Comparison of ENCODE assay signal across 24 mouse cellular contexts in the genomic region with DNA sequence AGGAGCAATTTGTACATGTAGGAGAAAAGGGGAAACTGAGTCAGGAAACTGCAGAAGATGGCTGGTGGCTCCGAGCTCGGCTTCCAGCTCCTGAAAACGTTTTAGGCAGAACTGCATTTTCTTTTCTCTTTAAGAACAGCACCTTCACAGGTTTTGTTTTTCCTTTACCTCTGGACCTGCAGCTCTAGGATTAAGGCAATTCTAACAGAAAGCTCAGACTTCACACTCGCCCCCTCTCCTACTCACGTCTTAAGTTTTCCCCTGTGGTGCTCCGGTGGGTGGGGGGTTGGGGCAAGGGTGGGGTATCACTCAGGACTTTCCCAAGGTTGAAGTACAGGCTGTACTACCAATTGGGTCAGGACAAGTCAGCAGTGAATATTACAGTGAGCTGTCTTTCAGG. TPM values are rescaled to one million over a fixed set of nuclear protein-coding genes. Genes with fewer than 3 reads are reported as not detected.
DNase-seq lines count a peak whose midpoint lies in the region; ATAC-seq and TF ChIP-seq lines count a peak whose summit lies in the region.
"Had no signal": no experiment of that assay in that cellular context is flagged by ENCODE, and none has a peak within 500 bp of the region (broad histone marks: within the 10 kb centered on the region; RNA-seq: fewer than 3 reads in every experiment).

No protein-coding gene starts in this region.

- TF ChIP-seq EP300 in stomach, postnatal 0 days (optimal IDR thresholded peaks at IDR 0.05): no peak

- ATAC-seq in stomach, embryonic 16.5 days (ENCODE audit: insufficient read depth, low FRiP score): no peak
- ATAC-seq in stomach, postnatal 0 days (ENCODE audit: low FRiP score, low TSS enrichment): no peak
- no peak for ATAC-seq in megakaryocyte progenitor cell, adult 5-6 weeks (replicated peaks; ENCODE audit: poor library complexity)
- ATAC-seq: forebrain, embryonic 14.5 days had no signal

- no peaks in the 10 kb centered on the region for H3K4me1 ChIP-seq in stomach, embryonic 16.5 days (ENCODE audit: control insufficient read depth, insufficient read depth, low read length)
- no peaks in the 10 kb centered on the region for H3K4me1 ChIP-seq in stomach, postnatal 0 days (replicated peaks; ENCODE audit: control insufficient read depth, insufficient read depth)
- peaks cover 16% of the 10 kb centered on the region for H3K4me1 ChIP-seq in bone marrow macrophage, adult 2 months (ENCODE audit: control insufficient read depth, insufficient read depth, low read length)
- H3K4me1 ChIP-seq: embryonic facial prominence, embryonic 13.5 days; heart, embryonic 15.5 days; hindbrain, embryonic 10.5 days had no signal

- WGBS in stomach, embryonic 16.5 days: 45% methylated on average over 6 of the region's 6 CpGs
- 41% methylated on average over 6 of the region's 6 CpGs for WGBS in stomach, postnatal 0 days
- 41% methylated on average over 6 of the region's 6 CpGs for WGBS in macrophage (ENCODE audit: missing documents)

- peaks cover 50% of the 10 kb centered on the region for H3K79me2 ChIP-seq in macrophage (ENCODE audit: inconsistent target)

- no peak for DNase-seq in stomach, postnatal 0 days (ENCODE audit: low spot score)
- peak; percentile 34 for DNase-seq in ES-CJ7 (ENCODE audit: low read depth, low spot score)
- DNase-seq in lung, postnatal 10 days: no peak
- no peak for DNase-seq in gastrocnemius, postnatal 10 days
- DNase-seq: adrenal gland, postnatal 10 days; cerebellum, adult 11-12 months; cerebellum, adult 9-10 months; cerebellum, postnatal 25 days; gastrocnemius, adult 2 months; heart, adult 2 months had no signal

- H3K27ac ChIP-seq in stomach, embryonic 16.5 days (ENCODE audit: low read length): no peak overlapping the region
- no peak overlapping the region for H3K27ac ChIP-seq in stomach, postnatal 0 days (replicated peaks)
- no peak overlapping the region for H3K27ac ChIP-seq in bone marrow macrophage, adult 2 months (ENCODE audit: insufficient read depth, low read depth, low read length)
- H3K27ac ChIP-seq in macrophage: no peak overlapping the region
- H3K27ac ChIP-seq: embryonic facial prominence, embryonic 13.5 days; gastrocnemius, adult 2 months; heart, adult 2 months; heart, embryonic 15.5 days; hindbrain, embryonic 10.5 days; hindbrain, embryonic 14.5 days had no signal

- H3K4me3 ChIP-seq in stomach, embryonic 16.5 days (replicated peaks; ENCODE audit: low read length): no peak overlapping the region
- no peak overlapping the region for H3K4me3 ChIP-seq in stomach, postnatal 0 days (ENCODE audit: low read depth, low read length)
- peak overlapping the region; percentile 50; the same call in 1 of the 2 replicates for H3K4me3 ChIP-seq in bone marrow macrophage, adult 2 months (ENCODE audit: insufficient read depth, low read length)
- peak overlapping the region; percentile 60 for H3K4me3 ChIP-seq in macrophage (ENCODE audit: inconsistent target)
- H3K4me3 ChIP-seq: embryonic facial prominence, embryonic 13.5 days; gastrocnemius, adult 2 months; heart, adult 2 months; heart, embryonic 15.5 days; hindbrain, embryonic 10.5 days had no signal

- no peak for TF ChIP-seq POLR2A in bone marrow macrophage, adult 2 months (IDR thresholded peaks at IDR 0.05; ENCODE audit: borderline replicate concordance, low read depth, low read length)

- TF ChIP-seq CTCF in stomach, postnatal 0 days (IDR thresholded peaks at IDR 0.05; ENCODE audit: low read depth): no peak
- no peak for TF ChIP-seq CTCF in bone marrow macrophage, adult 2 months (IDR thresholded peaks at IDR 0.05; ENCODE audit: low read depth, low read length)

- no peaks in the 10 kb centered on the region for H3K9me3 ChIP-seq in stomach, embryonic 16.5 days (replicated peaks; ENCODE audit: control insufficient read depth, low read length)
- H3K9me3 ChIP-seq in stomach, postnatal 0 days (ENCODE audit: control insufficient read depth, low read length): no peaks in the 10 kb centered on the region
- H3K9me3 ChIP-seq: embryonic facial prominence, embryonic 13.5 days; heart, embryonic 15.5 days; hindbrain, embryonic 10.5 days had no signal

- no peaks in the 10 kb centered on the region for H3K27me3 ChIP-seq in stomach, embryonic 16.5 days (ENCODE audit: control insufficient read depth, insufficient read depth, low read length)
- no peaks in the 10 kb centered on the region for H3K27me3 ChIP-seq in stomach, postnatal 0 days (ENCODE audit: control insufficient read depth, insufficient read depth, low read length)
- H3K27me3 ChIP-seq: embryonic facial prominence, embryonic 13.5 days had no signal

- H3K4me2 ChIP-seq in stomach, embryonic 16.5 days (ENCODE audit: low read depth, low read length): 0 out of 2 replicates have a peak overlapping the region, but pooled peaks have one; percentile 12
- no peak overlapping the region for H3K4me2 ChIP-seq in stomach, postnatal 0 days (replicated peaks; ENCODE audit: low read depth)
- H3K4me2 ChIP-seq: embryonic facial prominence, embryonic 13.5 days; heart, embryonic 11.5 days; heart, embryonic 15.5 days; hindbrain, embryonic 14.5 days had no signal

- H3K36me3 ChIP-seq in stomach, embryonic 16.5 days (ENCODE audit: control insufficient read depth, insufficient read depth, low read length): no peaks in the 10 kb centered on the region
- H3K36me3 ChIP-seq in stomach, postnatal 0 days (ENCODE audit: control insufficient read depth, insufficient read depth, low read length): no peaks in the 10 kb centered on the region
- peaks cover 7% of the 10 kb centered on the region; the same call in 1 of the 2 replicates for H3K36me3 ChIP-seq in macrophage (ENCODE audit: inconsistent target)
- H3K36me3 ChIP-seq: embryonic facial prominence, embryonic 13.5 days; heart, embryonic 15.5 days; hindbrain, embryonic 10.5 days had no signal

- no peak overlapping the region for H3K9ac ChIP-seq in stomach, embryonic 16.5 days (ENCODE audit: low read length)
- H3K9ac ChIP-seq in stomach, postnatal 0 days (ENCODE audit: low read length): no peak overlapping the region
- H3K9ac ChIP-seq: embryonic facial prominence, embryonic 13.5 days; heart, embryonic 15.5 days; hindbrain, embryonic 14.5 days had no signal

RNA-seq across cellular contexts. Expression of gene Oas1g, which starts 0.4 kb away (rescaled TPM):
- 1.0 and 1.1 TPM in 2 replicates for polyA plus RNA-seq in stomach, embryonic 16.5 days (2015; fragmentation: Nextera tagmentation; extraction: Ambion mirVana)
- 4.7 and 5.1 TPM in 2 replicates for polyA plus RNA-seq in stomach, postnatal 0 days (2015; fragmentation: Nextera tagmentation; extraction: Ambion mirVana)
- 105 and 117 TPM in 2 replicates for polyA plus RNA-seq in bone marrow macrophage, adult 2 months (2012; ENCODE audit: insufficient read depth, insufficient read length, missing spikeins)
- 100 to 1,000 TPM in 20 of 26 experiments, 10 to 100 TPM in 6; 78.0 to 646 (median 382) TPM for total RNA-seq in macrophage (2018; cell fraction: chromatin; rRNA removed)
- 100 to 1,000 TPM in 13 of 26 experiments, 10 to 100 TPM in 13; 25.2 to 191 (median 81.1) TPM for total RNA-seq in macrophage (2018; cell fraction: cytosol; rRNA removed)
- total RNA-seq in macrophage (2018; cell fraction: nucleus; rRNA removed): 100 to 1,000 TPM; 126 to 730 (median 369) TPM
- 28.9 to 92.9 TPM (median 65.8 TPM) in 3 replicates for polyA plus RNA-seq in macrophage (2018)
- 0.54 and 1.6 TPM in 2 replicates for total RNA-seq in megakaryocyte progenitor cell, adult 5-6 weeks (2015)
- 0.91 and 2.4 TPM in 2 replicates for total RNA-seq in megakaryocyte progenitor cell, adult 5-6 weeks (2017)
- not detected for total RNA-seq in gastrocnemius, postnatal 10 days (2021)
- total RNA-seq: gastrocnemius, postnatal 4 days had no signal
- polyA plus RNA-seq: forebrain, embryonic 14.5 days; heart, embryonic 11.5 days had no signal

RNA-seq across cellular contexts. Expression of gene Oas1a, which starts 19.5 kb away (rescaled TPM):
- polyA plus RNA-seq in stomach, embryonic 16.5 days (2015; fragmentation: Nextera tagmentation; extraction: Ambion mirVana): 2.4 and 3.0 TPM in 2 replicates
- 15.5 and 16.1 TPM in 2 replicates for polyA plus RNA-seq in stomach, postnatal 0 days (2015; fragmentation: Nextera tagmentation; extraction: Ambion mirVana)
- 89.3 and 92.0 TPM in 2 replicates for polyA plus RNA-seq in bone marrow macrophage, adult 2 months (2012; ENCODE audit: insufficient read depth, insufficient read length, missing spikeins)
- 100 to 1,000 TPM in 15 of 26 experiments, 10 to 100 TPM in 11; 62.5 to 395 (median 176) TPM for total RNA-seq in macrophage (2018; cell fraction: chromatin; rRNA removed)
- total RNA-seq in macrophage (2018; cell fraction: cytosol; rRNA removed): 100 to 1,000 TPM in 24 of 26 experiments, 10 to 100 TPM in 2; 99.1 to 392 (median 214) TPM
- total RNA-seq in macrophage (2018; cell fraction: nucleus; rRNA removed): 100 to 1,000 TPM; 107 to 555 (median 235) TPM
- 69.3 to 185 TPM (median 154 TPM) in 3 replicates for polyA plus RNA-seq in macrophage (2018)
- total RNA-seq in megakaryocyte progenitor cell, adult 5-6 weeks (2015): 9.6 and 12.0 TPM in 2 replicates
- total RNA-seq in megakaryocyte progenitor cell, adult 5-6 weeks (2017): 11.3 and 12.0 TPM in 2 replicates
- not detected for total RNA-seq in gastrocnemius, postnatal 10 days (2021)

RNA-seq across cellular contexts. Expression of gene Oas1d, which starts 26.5 kb away (rescaled TPM):
- not detected in 2 replicates for polyA plus RNA-seq in stomach, embryonic 16.5 days (2015; fragmentation: Nextera tagmentation; extraction: Ambion mirVana)
- 0.07 TPM in 1 of 2 replicates, not detected in the other for polyA plus RNA-seq in stomach, postnatal 0 days (2015; fragmentation: Nextera tagmentation; extraction: Ambion mirVana)
- polyA plus RNA-seq in bone marrow macrophage, adult 2 months (2012; ENCODE audit: insufficient read depth, insufficient read length, missing spikeins): not detected in 2 replicates
- not detected for total RNA-seq in macrophage (2018; cell fraction: chromatin; rRNA removed)
- under 1 TPM in 2 of 26 experiments, not detected in 24; 0.05 to 0.11 TPM for total RNA-seq in macrophage (2018; cell fraction: cytosol; rRNA removed)
- total RNA-seq in macrophage (2018; cell fraction: nucleus; rRNA removed): not detected
- not detected in 3 replicates for polyA plus RNA-seq in macrophage (2018)
- not detected in 2 replicates for total RNA-seq in megakaryocyte progenitor cell, adult 5-6 weeks (2015)
- total RNA-seq in megakaryocyte progenitor cell, adult 5-6 weeks (2017): not detected in 2 replicates
- total RNA-seq in gastrocnemius, postnatal 10 days (2021): not detected
- total RNA-seq: adrenal gland, postnatal 4 days; gastrocnemius, adult 2 months; gastrocnemius, postnatal 4 days; heart, adult 2 months; heart, postnatal 25 days had no signal
- polyA plus RNA-seq: cortical plate, adult 2 months; embryonic facial prominence, embryonic 13.5 days; heart, adult 2 months; heart, embryonic 11.5 days; heart, embryonic 15.5 days; hindbrain, embryonic 10.5 days; hindbrain, embryonic 14.5 days had no signal

RNA-seq across cellular contexts. Expression of gene Oas1h, which starts 26.6 kb away (rescaled TPM):
- not detected in 2 replicates for polyA plus RNA-seq in stomach, embryonic 16.5 days (2015; fragmentation: Nextera tagmentation; extraction: Ambion mirVana)
- not detected in 2 replicates for polyA plus RNA-seq in stomach, postnatal 0 days (2015; fragmentation: Nextera tagmentation; extraction: Ambion mirVana)
- not detected in 2 replicates for polyA plus RNA-seq in bone marrow macrophage, adult 2 months (2012; ENCODE audit: insufficient read depth, insufficient read length, missing spikeins)
- not detected for total RNA-seq in macrophage (2018; cell fraction: chromatin; rRNA removed)
- not detected for total RNA-seq in macrophage (2018; cell fraction: cytosol; rRNA removed)
- not detected for total RNA-seq in macrophage (2018; cell fraction: nucleus; rRNA removed)
- not detected in 3 replicates for polyA plus RNA-seq in macrophage (2018)
- total RNA-seq in megakaryocyte progenitor cell, adult 5-6 weeks (2015): not detected in 2 replicates
- total RNA-seq in megakaryocyte progenitor cell, adult 5-6 weeks (2017): not detected in 2 replicates
- not detected for total RNA-seq in gastrocnemius, postnatal 10 days (2021)
- total RNA-seq: adrenal gland, postnatal 10 days; gastrocnemius, adult 2 months; gastrocnemius, postnatal 4 days; heart, adult 2 months; heart, postnatal 25 days had no signal
- polyA plus RNA-seq: cortical plate, adult 2 months; embryonic facial prominence, embryonic 13.5 days; forebrain, embryonic 14.5 days; heart, adult 2 months; heart, embryonic 11.5 days; heart, embryonic 15.5 days; hindbrain, embryonic 10.5 days; hindbrain, embryonic 14.5 days had no signal

RNA-seq across cellular contexts. Expression of gene Oas1f, which starts 40.7 kb away (rescaled TPM):
- polyA plus RNA-seq in stomach, embryonic 16.5 days (2015; fragmentation: Nextera tagmentation; extraction: Ambion mirVana): not detected in 2 replicates
- not detected in 2 replicates for polyA plus RNA-seq in stomach, postnatal 0 days (2015; fragmentation: Nextera tagmentation; extraction: Ambion mirVana)
- polyA plus RNA-seq in bone marrow macrophage, adult 2 months (2012; ENCODE audit: insufficient read depth, insufficient read length, missing spikeins): not detected in 2 replicates
- not detected for total RNA-seq in macrophage (2018; cell fraction: chromatin; rRNA removed)
- not detected for total RNA-seq in macrophage (2018; cell fraction: cytosol; rRNA removed)
- total RNA-seq in macrophage (2018; cell fraction: nucleus; rRNA removed): not detected
- polyA plus RNA-seq in macrophage (2018): not detected in 3 replicates
- total RNA-seq in megakaryocyte progenitor cell, adult 5-6 weeks (2015): not detected in 2 replicates
- not detected in 2 replicates for total RNA-seq in megakaryocyte progenitor cell, adult 5-6 weeks (2017)
- not detected for total RNA-seq in gastrocnemius, postnatal 10 days (2021)
- total RNA-seq: adrenal gland, postnatal 10 days; adrenal gland, postnatal 4 days; gastrocnemius, adult 2 months; gastrocnemius, postnatal 4 days; heart, adult 2 months; heart, postnatal 25 days had no signal
- polyA plus RNA-seq: cortical plate, adult 2 months; embryonic facial prominence, embryonic 13.5 days; forebrain, embryonic 14.5 days; heart, adult 2 months; heart, embryonic 11.5 days; heart, embryonic 15.5 days; hindbrain, embryonic 10.5 days; hindbrain, embryonic 14.5 days had no signal

Comparison
In these comparisons a context has a peak if more than half of its experiments do, and no peak if none do; other contexts are left out.
1. H3K4me3 ChIP-seq: peak in bone marrow macrophage, adult 2 months (single experiment) and macrophage (single experiment); none in stomach, embryonic 16.5 days (single experiment) and stomach, postnatal 0 days (single experiment).